Mouse (Mus musculus) kidney, embryonic 16.5 days (tissue): ENCODE data around the gene Rxfp2. TPM values are rescaled to one million over a fixed set of nuclear protein-coding genes. Genes with fewer than 3 reads are reported as not detected.

Experiments used
- ATAC-seq: fragments of 200-750 bp; cut with Nextera tagmentation; 2 replicates; pipeline ENCODE4 v1.8.0; 2017; ENCODE audit warnings: moderate TSS enrichment; ENCODE audit not compliant: low FRiP score, low TSS enrichment
- H3K27ac ChIP-seq: fragments of 300-500 bp; sonication (generic); 2 replicates; pipeline ENCODE4 v1.5.1; 2014; ENCODE audit warnings: low read length
- H3K27me3 ChIP-seq: fragments of 300-500 bp; sonication (generic); 2 replicates; pipeline ENCODE4 v1.6.1; 2014; ENCODE audit warnings: low read length, control low read depth, mixed read lengths; ENCODE audit not compliant: insufficient read depth
- H3K36me3 ChIP-seq: fragments of 300-500 bp; sonication (generic); 2 replicates; pipeline ENCODE4 v1.6.1; 2014; ENCODE audit warnings: low read length, control low read depth, mixed read lengths; ENCODE audit not compliant: insufficient read depth
- H3K4me1 ChIP-seq: fragments of 300-500 bp; sonication (generic); 2 replicates; pipeline ENCODE4 v1.6.1; 2014; ENCODE audit warnings: low read length, control low read depth, mixed read lengths; ENCODE audit not compliant: insufficient read depth
- H3K4me2 ChIP-seq: fragments of 300-500 bp; sonication (generic); replicated peaks from 2 replicates; pipeline ENCODE4 v1.6.1; 2014; ENCODE audit warnings: low read depth, low read length
- H3K4me3 ChIP-seq: fragments of 300-500 bp; sonication (generic); 2 replicates; pipeline ENCODE4 v1.5.1; 2014; ENCODE audit warnings: mild to moderate bottlenecking, low read length
- H3K9ac ChIP-seq: fragments of 300-500 bp; sonication (generic); replicated peaks from 2 replicates; pipeline ENCODE4 v1.6.1; 2014; ENCODE audit warnings: low read length
- H3K9me3 ChIP-seq: fragments of 300-500 bp; sonication (generic); 2 replicates; pipeline ENCODE4 v1.6.1; 2016; ENCODE audit warnings: low read length, control low read depth
- WGBS: fragments of 180-500 bp; shearing (Covaris S2); extraction: QIAGEN DNeasy Blood & Tissue Kit; methylation state at CpG from one replicate; pipeline ENCODE4 v1.1.7; 2014; 5-methylcytosine and 5-hydroxymethylcytosine counted together
- polyA plus RNA-seq: library from polyadenylated mRNA; unstranded; fragments of >200 nt; fragmentation: Nextera tagmentation; extraction: Ambion mirVana; gene quantifications from 2 replicates; pipeline ENCODE4 v1.2.1, GENCODE M21; 2015

Rxfp2 gene
- polyA plus RNA-seq, 1 experiment from 2014 or later: 3.2 TPM

- WGBS: 59% methylated on average over 5 of the region's 5 CpGs
- H3K9ac ChIP-seq: no peak overlapping the region
- H3K27me3 ChIP-seq: no peaks in the 10 kb centered on the region
- no peak overlapping the region for H3K27ac ChIP-seq
- no peak overlapping the region for H3K4me2 ChIP-seq
- ATAC-seq: no peak
- H3K9me3 ChIP-seq: no peaks in the 10 kb centered on the region
- H3K4me1 ChIP-seq: 0 out of 2 replicates have a peak, but pooled peaks cover 3% of the 10 kb centered on the region
- no peaks in the 10 kb centered on the region for H3K36me3 ChIP-seq
- no peak overlapping the region for H3K4me3 ChIP-seq
Measured at GRCm38 (mm10) chr5:150083190-150083589, 64.7 kb downstream of the Rxfp2 start.

GRCm38 (mm10) chr5:150097620-150098019 lies 79.1 kb downstream of the Rxfp2 start:
- no peaks in the 10 kb centered on the region for H3K4me1 ChIP-seq
- H3K9ac ChIP-seq: no peak overlapping the region
- no peak overlapping the region for H3K27ac ChIP-seq
- H3K27me3 ChIP-seq: no peaks in the 10 kb centered on the region
- no peaks in the 10 kb centered on the region for H3K9me3 ChIP-seq
- H3K4me2 ChIP-seq: no peak overlapping the region
- WGBS: 6% methylated on average over 6 of the region's 6 CpGs
- peak; percentile 73 for ATAC-seq
- H3K36me3 ChIP-seq: no peaks in the 10 kb centered on the region
- H3K4me3 ChIP-seq: no peak overlapping the region

GRCm38 (mm10) chr5:150098754-150099153 lies 80.3 kb downstream of the Rxfp2 start:
- Histone ChIP-seq H3K4me1 (no peaks in the 10 kb centered on the region), H3K9ac (no peak overlapping the region), H3K27me3 (no peaks in the 10 kb centered on the region), H3K4me2 (no peak overlapping the region), H3K9me3 (no peaks in the 10 kb centered on the region), H3K36me3 (no peaks in the 10 kb centered on the region), H3K4me3 (no peak overlapping the region), H3K27ac (no peak overlapping the region)
- WGBS: 93% methylated on average over 12 of the region's 12 CpGs
- ATAC-seq: no peak

- Histone ChIP-seq H3K27ac (no peak overlapping the region), H3K36me3 (no peaks in the 10 kb centered on the region), H3K9ac (no peak overlapping the region), H3K4me2 (no peak overlapping the region), H3K9me3 (no peaks in the 10 kb centered on the region), H3K4me1 (no peaks in the 10 kb centered on the region), H3K27me3 (no peaks in the 10 kb centered on the region), H3K4me3 (no peak overlapping the region)
- WGBS: 83% methylated on average over 11 of the region's 11 CpGs
- ATAC-seq: no peak
Measured at GRCm38 (mm10) chr5:150101789-150102188, 83.3 kb downstream of the Rxfp2 start.

- no peaks in the 10 kb centered on the region for H3K36me3 ChIP-seq
- H3K9me3 ChIP-seq: no peaks in the 10 kb centered on the region
- no peak overlapping the region for H3K4me3 ChIP-seq
- ATAC-seq: no peak
- no peak overlapping the region for H3K9ac ChIP-seq
- no peaks in the 10 kb centered on the region for H3K27me3 ChIP-seq
- 88% methylated on average over 7 of the region's 7 CpGs for WGBS
- no peaks in the 10 kb centered on the region for H3K4me1 ChIP-seq
- H3K4me2 ChIP-seq: no peak overlapping the region
- H3K27ac ChIP-seq: no peak overlapping the region
Measured at GRCm38 (mm10) chr5:150106358-150106757, 87.9 kb downstream of the Rxfp2 start.

- no peaks in the 10 kb centered on the region for H3K4me1 ChIP-seq
- H3K9me3 ChIP-seq: no peaks in the 10 kb centered on the region
- H3K27ac ChIP-seq: no peak overlapping the region
- no peak for ATAC-seq
- no peaks in the 10 kb centered on the region for H3K27me3 ChIP-seq
- no peak overlapping the region for H3K9ac ChIP-seq
- H3K4me3 ChIP-seq: no peak overlapping the region
- no peak overlapping the region for H3K4me2 ChIP-seq
- whole genome bisulfite sequencing: 49% methylated on average over 8 of the region's 8 CpGs
- H3K36me3 ChIP-seq: no peaks in the 10 kb centered on the region
Measured at GRCm38 (mm10) chr5:150111236-150111635, 92.8 kb downstream of the Rxfp2 start.

- Histone ChIP-seq H3K36me3 (no peaks in the 10 kb centered on the region), H3K27ac (no peak overlapping the region), H3K4me3 (no peak overlapping the region), H3K4me2 (no peak overlapping the region), H3K9me3 (no peaks in the 10 kb centered on the region; the same call in 1 of the 2 replicates), H3K27me3 (no peaks in the 10 kb centered on the region), H3K4me1 (no peaks in the 10 kb centered on the region), H3K9ac (no peak overlapping the region)
- ATAC-seq: no peak
- WGBS: 85% methylated on average over 7 of the region's 7 CpGs
Measured at GRCm38 (mm10) chr5:150114007-150114406, 95.5 kb downstream of the Rxfp2 start.

- H3K9me3 ChIP-seq: no peaks in the 10 kb centered on the region; the same call in 1 of the 2 replicates
- H3K4me2 ChIP-seq: no peak overlapping the region
- no peaks in the 10 kb centered on the region for H3K4me1 ChIP-seq
- 79% methylated on average over 4 of the region's 4 CpGs for WGBS
- no peak overlapping the region for H3K9ac ChIP-seq
- no peaks in the 10 kb centered on the region for H3K27me3 ChIP-seq
- no peaks in the 10 kb centered on the region for H3K36me3 ChIP-seq
- no peak overlapping the region for H3K4me3 ChIP-seq
- no peak for ATAC-seq
- H3K27ac ChIP-seq: no peak overlapping the region
Measured at GRCm38 (mm10) chr5:150114778-150115177, 96.3 kb downstream of the Rxfp2 start.

- WGBS: 56% methylated on average over 16 of the region's 16 CpGs
- H3K4me1 ChIP-seq: no peaks in the 10 kb centered on the region
- no peaks in the 10 kb centered on the region; the same call in 1 of the 2 replicates for H3K9me3 ChIP-seq
- H3K9ac ChIP-seq: no peak overlapping the region
- no peaks in the 10 kb centered on the region for H3K36me3 ChIP-seq
- no peak overlapping the region for H3K4me3 ChIP-seq
- H3K27me3 ChIP-seq: no peaks in the 10 kb centered on the region
- ATAC-seq: no peak
- H3K27ac ChIP-seq: no peak overlapping the region
- H3K4me2 ChIP-seq: no peak overlapping the region
Measured at GRCm38 (mm10) chr5:150115271-150116092, 97.0 kb downstream of the Rxfp2 start.

- no peaks in the 10 kb centered on the region; the same call in 1 of the 2 replicates for H3K9me3 ChIP-seq
- H3K27me3 ChIP-seq: no peaks in the 10 kb centered on the region
- H3K4me3 ChIP-seq: no peak overlapping the region
- ATAC-seq: no peak
- H3K4me1 ChIP-seq: no peaks in the 10 kb centered on the region
- H3K36me3 ChIP-seq: no peaks in the 10 kb centered on the region
- no peak overlapping the region for H3K9ac ChIP-seq
- H3K4me2 ChIP-seq: no peak overlapping the region
- no peak overlapping the region for H3K27ac ChIP-seq
- 65% methylated on average over 9 of the region's 9 CpGs for WGBS
Measured at GRCm38 (mm10) chr5:150116216-150116905, 97.9 kb downstream of the Rxfp2 start.
